Mouse (Mus musculus): Measurements from ENCODE around the gene Ubqlnl.
A peak's percentile ranks its signal among the peaks of the same experiment; 100 is the strongest.

Gene Ubqlnl

DNA sequence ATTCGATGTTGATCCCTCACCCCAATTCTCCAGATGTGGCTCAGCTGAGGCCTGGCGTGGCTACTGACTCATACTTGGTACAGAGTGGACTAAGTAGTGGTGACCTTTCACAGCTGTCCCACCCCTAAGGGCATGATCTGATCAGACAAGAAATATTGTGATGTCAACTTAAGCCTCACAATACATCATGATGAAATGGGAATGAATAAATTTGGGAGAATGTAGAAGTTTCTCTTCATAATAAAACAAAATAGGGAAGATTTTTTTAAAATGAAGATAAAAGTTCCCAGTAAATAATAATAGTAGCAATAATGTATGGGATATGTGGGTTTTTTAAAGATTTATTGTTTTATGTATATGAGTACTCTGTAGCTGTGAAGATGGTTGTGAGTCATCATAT, at the start of gene Ubqlnl:
Gene Ubqlnl (minus strand): TSS at position 101 of the 400 bp plus-strand sequence.
- no peak for DNase-seq (ENCODE audit: low read depth)

DNA sequence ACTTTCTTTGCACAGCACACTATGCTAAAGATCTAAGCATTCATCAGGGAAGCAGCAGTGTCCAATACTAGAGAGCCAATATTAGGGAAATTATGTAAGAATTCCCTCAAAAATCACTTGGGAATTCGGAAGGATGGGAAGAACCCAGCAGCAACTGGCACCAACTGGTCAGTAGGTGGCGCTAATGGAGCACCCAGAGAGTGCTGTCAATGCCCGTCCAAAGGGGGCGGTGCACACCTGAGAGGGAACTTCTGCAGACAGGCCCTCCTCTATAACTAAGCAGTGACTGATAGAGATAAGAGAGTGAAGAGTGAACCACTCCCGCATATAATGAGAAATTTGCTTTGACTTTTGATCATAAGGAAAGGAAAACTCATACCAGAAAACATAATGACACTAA, 49.5 kb upstream of the Ubqlnl start:
- DNase-seq (ENCODE audit: low read depth), result peak; percentile 84

- DNase-seq (ENCODE audit: low read depth), result no peak
Observed at GRCm38 (mm10) chr7:104195885-104196284, 45.5 kb upstream of the Ubqlnl start, which contains the start of gene Olfr649. Gene Olfr649 (minus strand): TSS chr7:104195985.

DNA sequence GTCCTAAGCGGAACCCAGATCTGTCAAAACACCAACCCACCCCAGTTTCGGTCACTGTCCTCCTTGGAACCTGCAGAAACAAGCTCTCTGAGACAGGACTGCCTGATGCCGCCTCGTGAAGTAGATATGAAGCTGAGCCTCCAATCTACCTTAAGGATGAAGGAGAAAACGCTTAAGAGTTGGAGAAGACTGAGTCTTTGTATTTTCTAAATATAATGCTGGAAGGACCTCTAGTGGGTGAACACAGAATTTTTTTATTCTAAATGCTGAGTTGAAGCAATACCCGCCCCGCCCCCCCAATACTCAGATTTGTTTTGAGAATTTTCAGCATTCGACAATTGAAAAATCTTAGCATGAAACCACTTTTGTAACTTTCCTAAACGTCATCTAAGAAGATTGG, 40.9 kb upstream of the Ubqlnl start:
- no peak for DNase-seq (ENCODE audit: low read depth)

- DNase-seq (ENCODE audit: low read depth), result no peak
Observed at GRCm38 (mm10) chr7:104183292-104183691, 32.9 kb upstream of the Ubqlnl start, which contains the start of gene Olfr648. Gene Olfr648 (minus strand): TSS chr7:104183392.

GRCm38 (mm10) chr7:104179074-104179473, 28.7 kb upstream of the Ubqlnl start:
- no peak for DNase-seq (ENCODE audit: low read depth)

- DNase-seq (ENCODE audit: low read depth), result no peak
Observed at GRCm38 (mm10) chr7:104178422-104179054, 28.2 kb upstream of the Ubqlnl start.

DNA sequence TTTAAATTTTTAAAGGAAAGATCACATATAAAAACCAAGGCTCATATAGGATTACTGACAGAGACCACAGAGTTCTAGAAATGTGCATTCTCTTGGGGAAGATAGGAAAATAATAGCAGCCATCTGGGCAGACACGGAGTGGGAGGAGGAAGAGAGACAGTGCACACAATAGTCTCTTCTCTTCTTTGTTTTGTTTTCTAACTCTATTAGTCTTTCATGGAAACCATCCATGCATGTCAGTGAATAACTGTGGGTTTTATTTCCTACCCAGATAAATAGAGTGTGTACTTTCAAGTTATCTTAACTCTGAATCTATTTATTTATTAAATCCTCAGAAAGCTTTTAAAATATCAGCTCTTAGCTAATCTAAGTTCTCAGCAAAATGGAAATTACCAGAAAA, 24.7 kb upstream of the Ubqlnl start:
- DNase-seq (ENCODE audit: low read depth), result no peak

- DNase-seq (ENCODE audit: low read depth), result no peak
Observed at GRCm38 (mm10) chr7:104169634-104170204, 19.4 kb upstream of the Ubqlnl start.

- no peak for DNase-seq (ENCODE audit: low read depth)
Observed at GRCm38 (mm10) chr7:104167105-104167504, 16.7 kb upstream of the Ubqlnl start.

DNA sequence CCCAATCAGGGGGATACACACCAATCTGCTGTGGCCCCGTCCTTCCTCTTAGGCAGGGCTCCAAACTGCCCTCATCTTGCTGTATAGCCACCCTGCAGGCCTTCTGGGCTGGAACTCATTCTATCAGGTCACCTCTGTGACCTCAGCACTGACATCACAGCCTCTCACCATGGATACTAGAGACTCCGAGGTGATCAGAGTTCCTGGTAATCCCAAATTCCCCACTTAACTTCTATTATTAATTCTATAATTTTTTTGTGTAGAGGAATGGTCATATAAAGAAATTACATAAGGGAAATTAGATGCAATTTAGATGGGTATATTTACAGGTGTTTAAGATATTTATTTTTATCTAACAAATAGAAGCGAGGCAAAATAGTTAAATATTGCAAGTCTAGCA, 7.2 kb downstream of the Ubqlnl start, which contains the start of gene Ubqln3:
Gene Ubqln3 (minus strand): TSS at position 101 of the 400 bp plus-strand sequence.
- no peak for DNase-seq (ENCODE audit: low read depth)

GRCm38 (mm10) chr7:104137305-104137704, 13.1 kb downstream of the Ubqlnl start, which contains the start of gene Olfr643:
Gene Olfr643 (minus strand): TSS chr7:104137405.
- no peak for DNase-seq (ENCODE audit: low read depth)

GRCm38 (mm10) chr7:104129726-104130125, 20.6 kb downstream of the Ubqlnl start, which contains the start of gene Ubqln5:
Gene Ubqln5 (minus strand): TSS chr7:104129826.
- no peak for DNase-seq (ENCODE audit: low read depth)

DNA sequence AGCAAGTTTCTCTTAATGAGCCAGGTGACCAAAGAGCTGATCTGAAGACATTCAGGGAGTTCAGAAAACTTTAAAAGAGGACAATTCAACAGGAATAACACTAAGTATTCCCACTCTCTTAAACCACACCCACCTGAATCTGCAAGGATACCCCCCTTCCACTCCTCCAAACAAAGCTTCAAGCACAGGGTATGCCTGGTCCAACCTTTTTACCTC, 45.7 kb downstream of the Ubqlnl start, which contains the start of gene Olfr646:
Gene Olfr646 (plus strand): TSS at position 117 of the 216 bp plus-strand sequence.
- no peak for DNase-seq (ENCODE audit: low read depth)

GRCm38 (mm10) chr7:104103913-104104756, 46.2 kb downstream of the Ubqlnl start:
- DNase-seq (ENCODE audit: low read depth), result no peak

Measured in NIH3T3 (cell line).